Comparison of ENCODE assay signal across 8 mouse cellular contexts in the genomic region with DNA sequence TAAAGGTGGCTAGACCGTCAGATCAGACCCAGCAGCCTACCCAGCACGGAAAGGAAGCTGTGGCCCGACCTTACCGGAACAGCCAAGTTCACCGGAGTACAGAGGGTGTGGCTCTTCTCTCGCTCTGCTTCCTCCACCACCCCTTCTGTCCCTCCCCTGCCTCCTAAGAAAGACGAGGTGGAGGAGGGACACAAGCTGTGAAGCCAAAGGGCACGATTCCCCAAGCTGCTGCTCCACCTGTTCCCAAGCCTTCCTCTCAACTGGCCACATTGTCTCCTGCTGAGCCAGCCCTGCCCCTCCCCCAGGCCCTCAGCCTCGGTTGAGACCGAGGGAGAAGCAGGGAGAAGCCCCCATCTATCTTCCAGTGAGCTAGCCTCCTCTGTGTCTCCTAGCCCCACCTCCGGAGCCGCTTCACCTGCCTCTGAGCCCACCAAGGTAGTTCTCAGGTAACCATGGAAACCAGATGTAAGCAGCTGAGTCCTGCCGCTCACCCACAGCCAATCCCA. TPM values are rescaled to one million over a fixed set of nuclear protein-coding genes. Genes with fewer than 3 reads are reported as not detected.
DNase-seq lines count a peak whose midpoint lies in the region; ATAC-seq and TF ChIP-seq lines count a peak whose summit lies in the region.

No protein-coding gene starts in this region.

- in situ Hi-C loops in ES-E14 (cut with MboI; ENCODE audit: low sequenced_read_pairs in 2 of 2, unreplicated experiment in 2 of 2): no loop called here

- H3K9me3 ChIP-seq in ES-E14 (ENCODE audit: control insufficient read depth, insufficient read depth, low read depth, low read length): no peaks in the 10 kb centered on the region
- no peaks in the 10 kb centered on the region for H3K9me3 ChIP-seq in midbrain, embryonic 11.5 days (ENCODE audit: control insufficient read depth, low read length)

- DNase-seq in 416B (ENCODE audit: low read depth) (peak; percentile 58), ES-E14 (ENCODE audit: low read depth, low spot score) (peak; percentile 53)
- DNase-seq in large intestine, adult 2 months (ENCODE audit: low read depth, low spot score): peak; percentile 86
- peak; percentile 91 for DNase-seq in midbrain, embryonic 11.5 days (ENCODE audit: low spot score, missing footprints)
- no peak for DNase-seq in Muller cell, postnatal 12 days (ENCODE audit: inconsistent ontology term)
- DNase-seq in left cerebral cortex, adult 9 months (ENCODE audit: low spot score in 2 of 2): no peak
- no peak for DNase-seq in urinary bladder, postnatal 4 days (ENCODE audit: low spot score in 2 of 2)

- peak overlapping the region; percentile 6; the same call in 1 of the 2 replicates for H3K4me2 ChIP-seq in midbrain, embryonic 11.5 days

- H3K27ac ChIP-seq in ES-E14 (ENCODE audit: insufficient read depth, low read depth, low read length, poor library complexity, severe bottlenecking): no peak overlapping the region; the same call in 1 of the 2 replicates
- no peak overlapping the region for H3K27ac ChIP-seq in midbrain, embryonic 11.5 days (ENCODE audit: low read depth, low read length)

- peaks cover 5 to 29% of the 10 kb centered on the region in 2 experiments; a peak in 3 of 4 replicates for H3K4me1 ChIP-seq in ES-E14 (ENCODE audit: control insufficient read depth in 2 of 2, insufficient read depth in 2 of 2, low read length in 2 of 2, poor library complexity in 1 of 2)
- H3K4me1 ChIP-seq in midbrain, embryonic 11.5 days (ENCODE audit: control insufficient read depth, insufficient read depth, low read length): peaks cover 14% of the 10 kb centered on the region

- H3K27me3 ChIP-seq in midbrain, embryonic 11.5 days (ENCODE audit: control insufficient read depth, insufficient read depth, low read length): no peaks in the 10 kb centered on the region

- H3K4me3 ChIP-seq in ES-E14 (ENCODE audit: insufficient read depth in 1 of 2, low read depth in 1 of 2, low read length in 2 of 2, poor library complexity in 1 of 2, severe bottlenecking in 1 of 2): peak overlapping the region; percentile 27 to 60
- no peak overlapping the region for H3K4me3 ChIP-seq in midbrain, embryonic 11.5 days (ENCODE audit: low read depth, low read length)

- no peaks in the 10 kb centered on the region; the same call in 1 of the 2 replicates for H3K36me3 ChIP-seq in ES-E14 (ENCODE audit: control insufficient read depth, insufficient read depth, low read length, poor library complexity, severe bottlenecking)
- H3K36me3 ChIP-seq in midbrain, embryonic 11.5 days (ENCODE audit: control insufficient read depth, insufficient read depth, low read length): peaks cover 8% of the 10 kb centered on the region; the same call in 1 of the 2 replicates

- peak; percentile 54 to 62 for ATAC-seq in hematopoietic stem cell, adult 5-6 weeks (replicated peaks in 1 of 2; ENCODE audit: insufficient read depth in 1 of 2, low FRiP score in 2 of 2, low TSS enrichment in 1 of 2, low read depth in 1 of 2, poor library complexity in 2 of 2, severe bottlenecking in 2 of 2)
- ATAC-seq in midbrain, embryonic 11.5 days (ENCODE audit: low FRiP score): 0 out of 2 replicates have a peak, but pooled peaks have one; percentile 17

- 24% methylated on average over 13 of the region's 13 CpGs for WGBS in large intestine, adult 2 months
- 11% methylated on average over 13 of the region's 13 CpGs for WGBS in midbrain, embryonic 11.5 days

- 0 out of 2 replicates have a peak overlapping the region, but pooled peaks have one; percentile 9 for H3K9ac ChIP-seq in ES-E14 (ENCODE audit: insufficient read depth, low read depth, low read length, poor library complexity, severe bottlenecking)
- no peak overlapping the region for H3K9ac ChIP-seq in midbrain, embryonic 11.5 days (ENCODE audit: low read length)

TF ChIP-seq in ES-E14, 5 proteins besides CTCF, POLR2A, EP300 and RAD21:
- TF ChIP-seq ZNF384 (IDR thresholded peaks at IDR 0.05; ENCODE audit: low read depth, low read length): no peak
- TF ChIP-seq MAFK (IDR thresholded peaks at IDR 0.05; ENCODE audit: insufficient read depth, low read depth, low read length): no peak
- no peak for TF ChIP-seq HCFC1 (IDR thresholded peaks at IDR 0.05; ENCODE audit: borderline replicate concordance, insufficient read depth, low read length)
- no peak for TF ChIP-seq CHD2 (IDR thresholded peaks at IDR 0.05; ENCODE audit: low read depth, low read length)
- no peak for TF ChIP-seq ZC3H11A (IDR thresholded peaks at IDR 0.05; ENCODE audit: borderline replicate concordance, low read depth, low read length)

RNA-seq across cellular contexts. Expression of gene Mroh3, which starts 38.5 kb away (rescaled TPM):
- total RNA-seq in ES-E14 (2012; rRNA removed): 0.22 and 0.26 TPM in 2 replicates
- total RNA-seq in hematopoietic stem cell, adult 5-6 weeks (2017): not detected in 2 replicates
- 2.1 and 3.3 TPM in 2 replicates for polyA plus RNA-seq in large intestine, adult 2 months (2012; rRNA removed)
- polyA plus RNA-seq in midbrain, embryonic 11.5 days (2014; fragmentation: Nextera tagmentation; extraction: Ambion mirVana): 0.73 and 0.75 TPM in 2 replicates

RNA-seq across cellular contexts. Expression of gene Kif21b, which starts 43.0 kb away (rescaled TPM):
- total RNA-seq in ES-E14 (2012; rRNA removed): 3.0 and 4.4 TPM in 2 replicates
- 19.9 and 26.1 TPM in 2 replicates for total RNA-seq in hematopoietic stem cell, adult 5-6 weeks (2017)
- 13.6 and 22.5 TPM in 2 replicates for polyA plus RNA-seq in large intestine, adult 2 months (2012; rRNA removed)
- 11.9 and 12.9 TPM in 2 replicates for polyA plus RNA-seq in midbrain, embryonic 11.5 days (2014; fragmentation: Nextera tagmentation; extraction: Ambion mirVana)

RNA-seq across cellular contexts. Expression of gene Inava, which starts 59.9 kb away (rescaled TPM):
- total RNA-seq in ES-E14 (2012; rRNA removed): 8.5 and 9.6 TPM in 2 replicates
- total RNA-seq in hematopoietic stem cell, adult 5-6 weeks (2017): 1.2 TPM in 1 of 2 replicates, not detected in the other
- 56.5 and 57.5 TPM in 2 replicates for polyA plus RNA-seq in large intestine, adult 2 months (2012; rRNA removed)
- polyA plus RNA-seq in midbrain, embryonic 11.5 days (2014; fragmentation: Nextera tagmentation; extraction: Ambion mirVana): 10.8 and 12.7 TPM in 2 replicates

Comparison
In these comparisons a context has a peak if more than half of its experiments do, and no peak if none do; other contexts are left out.
1. DNase-seq: peak in 416B (single experiment), ES-E14 (single experiment), large intestine, adult 2 months (single experiment) and midbrain, embryonic 11.5 days (single experiment); none in Muller cell, postnatal 12 days (single experiment), left cerebral cortex, adult 9 months (0 of 2) and urinary bladder, postnatal 4 days (0 of 2).